Mouse (Mus musculus) gastrocnemius, postnatal 36 days (tissue): ENCODE results near the gene Pim1. TPM values are rescaled to one million over a fixed set of nuclear protein-coding genes. Genes with fewer than 3 reads are reported as not detected.
"Not testable (repeated sequence)": the region's sequence is repeated elsewhere in the genome, so short reads cannot be mapped to it uniquely, and the experiment has no call there.

Experiments
- DNase-seq, 2 experiments: peaks; one replicate each; pipeline ENCODE4 v3.0.0; 2022
- intact Hi-C: fragments of 180-260 bp; cut with DNase I; formaldehyde crosslinking; loops from one replicate; pipeline ENCODE4 v1.15.1; 2025
- long read RNA-seq, 2 experiments: library from polyadenylated mRNA; stranded (forward); transcript quantifications; one replicate each; pipeline ENCODE4 v2.0.0; 2021
- total RNA-seq, 2 experiments: library from RNA; stranded (reverse); gene quantifications; 2 replicates each; pipeline ENCODE4 v1.2.3; 2021

Gene Pim1
- total RNA-seq, result 10 to 100 TPM; 13.6 to 16.3 TPM
- long read RNA-seq, experiment 1, partial matches to known transcripts, result 0 of 4 reads
- long read RNA-seq, experiment 1, other reads (novel, unspliced or antisense), result 3 of 4 reads
- long read RNA-seq, experiment 2, transcript Pim1-201 (6 exons, 2,698 nt), result major isoform, 6 of 9 reads
- long read RNA-seq, experiment 2, partial matches to known transcripts, result 0 of 9 reads
- long read RNA-seq, experiment 2, other reads (novel, unspliced or antisense), result 3 of 9 reads

- DNase-seq, result no peak
- intact Hi-C loops, result loop anchor here (5.0 kb wide), 1 partner anchor 34 kb away; no protein-coding TSS in a partner anchor
These were observed at the start of gene Pim1 for GRCm38 (mm10) chr17:29490713-29491581. Gene Pim1, plus strand, starts transcription at chr17:29490753.

- DNase-seq, result no peak
- intact Hi-C loops, result no loop called here
These were observed 49.0 kb upstream of the Pim1 start for GRCm38 (mm10) chr17:29441562-29441961.

DNA sequence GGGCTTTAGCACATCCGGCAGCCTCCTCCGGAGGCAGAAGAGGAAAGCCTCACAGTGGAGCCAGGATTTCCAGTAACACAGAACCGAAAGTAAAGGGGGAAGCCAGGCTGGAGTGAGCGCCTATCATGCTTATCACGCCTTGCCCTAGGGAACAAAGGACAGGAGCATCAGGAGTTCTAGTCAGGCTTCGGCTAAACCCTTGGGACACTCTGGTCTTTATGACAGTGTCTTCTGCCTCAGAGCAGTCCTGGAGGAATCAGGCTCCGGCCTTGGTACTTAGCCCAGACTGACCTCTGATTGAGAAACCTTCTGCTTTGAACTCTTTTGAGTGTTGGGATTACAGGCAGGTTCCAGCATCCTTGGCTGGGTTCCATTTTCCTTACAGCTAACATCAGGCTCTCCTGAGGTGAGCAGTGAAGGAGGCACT is 48.4 kb upstream of the Pim1 start:
- DNase-seq, result no peak
- intact Hi-C loops, result no loop called here

- DNase-seq, result no peak
- intact Hi-C loops, result no loop called here
These were observed 46.8 kb upstream of the Pim1 start for GRCm38 (mm10) chr17:29443724-29444123.

DNA sequence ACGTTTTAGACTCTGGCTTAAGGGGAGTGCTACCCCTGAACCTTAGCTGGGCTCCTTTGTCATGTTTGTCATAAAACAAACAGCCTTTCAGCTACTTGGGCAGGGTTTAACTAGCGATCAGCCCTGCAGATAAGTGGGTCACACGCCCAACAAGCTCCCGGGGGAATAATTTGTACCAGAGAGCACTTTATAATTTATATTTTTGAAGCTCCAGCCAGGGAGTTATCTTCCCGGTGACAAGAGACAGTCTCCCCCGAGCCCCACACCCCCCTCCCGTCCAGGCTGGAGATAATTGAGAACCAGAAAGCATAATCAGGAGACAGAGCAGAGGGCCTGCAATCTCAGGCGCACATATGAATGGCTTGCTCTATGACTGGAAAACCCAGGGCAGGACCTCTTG is 45.5 kb upstream of the Pim1 start:
- DNase-seq, result no peak
- intact Hi-C loops, result no loop called here

- intact Hi-C loops, result no loop called here
- DNase-seq, result no peak
These were observed 43.2 kb upstream of the Pim1 start for GRCm38 (mm10) chr17:29447323-29447722.

GRCm38 (mm10) chr17:29448055-29448454 is 42.5 kb upstream of the Pim1 start:
- intact Hi-C loops, result no loop called here
- no peak for DNase-seq

- no peak for DNase-seq
- intact Hi-C loops, result no loop called here
These were observed 42.0 kb upstream of the Pim1 start for GRCm38 (mm10) chr17:29448561-29448960.

DNA sequence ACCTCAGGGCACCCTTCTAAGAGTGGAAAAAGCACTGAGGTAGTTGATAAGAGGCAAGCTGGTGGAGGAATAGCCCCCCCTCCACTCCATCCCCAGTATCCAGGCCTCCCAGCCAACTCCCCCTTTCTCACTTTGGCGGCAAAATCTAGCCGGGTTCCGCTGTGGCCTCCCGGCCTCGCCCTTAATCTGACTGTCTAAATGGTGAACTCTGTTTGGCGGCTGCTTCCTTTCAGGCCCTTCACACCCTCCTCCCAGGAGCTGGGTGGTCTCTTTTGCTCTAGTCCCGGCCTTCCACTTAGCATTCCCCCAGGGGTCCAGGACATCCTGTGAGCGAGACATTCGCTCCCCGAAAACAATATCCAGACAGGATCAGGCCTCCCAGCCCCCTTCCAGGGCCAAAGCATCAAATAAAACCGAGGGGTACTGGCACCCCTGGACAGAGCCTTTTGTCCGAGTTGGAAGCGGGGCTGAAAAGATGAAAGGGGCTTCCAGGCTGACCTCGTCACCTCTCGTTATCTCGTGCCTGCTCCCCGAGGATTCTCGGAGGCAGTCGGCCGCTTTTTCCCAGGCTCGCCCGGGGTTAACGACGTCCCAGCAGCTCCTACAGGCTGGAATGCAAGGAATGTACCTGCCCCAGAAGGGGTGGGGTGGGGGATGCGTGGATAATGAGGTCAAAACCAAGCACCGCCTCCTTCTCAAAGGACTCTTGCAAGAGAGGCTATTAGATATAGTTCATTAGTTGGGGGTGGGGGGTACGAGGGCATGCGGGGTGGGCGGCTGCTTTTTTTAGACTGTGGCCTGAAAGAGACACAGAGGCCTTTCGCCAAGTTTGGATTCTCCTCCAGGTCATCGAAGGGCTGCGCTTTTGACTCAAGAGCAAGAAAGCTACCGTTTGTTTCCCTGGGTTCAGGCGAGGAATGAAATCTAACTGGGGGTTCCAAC is 39.4 kb upstream of the Pim1 start:
- DNase-seq, result no peak
- intact Hi-C loops, result no loop called here

GRCm38 (mm10) chr17:29451841-29452210 is 38.7 kb upstream of the Pim1 start:
- intact Hi-C loops, result no loop called here
- no peak for DNase-seq

- DNase-seq, intact Hi-C loops: not testable (repeated sequence)
These were observed 36.4 kb upstream of the Pim1 start for GRCm38 (mm10) chr17:29454119-29454518.

GRCm38 (mm10) chr17:29455411-29456120 is 35.0 kb upstream of the Pim1 start:
- intact Hi-C loops, result loop anchor here (5.0 kb wide), 3 partner anchors 37 to 58 kb away; partner anchors contain the start of gene Pim1
- DNase-seq, result peak in 1 of 2 experiments; percentile 23

- no peak for DNase-seq
- intact Hi-C loops, result loop anchor here (5.0 kb wide), 3 partner anchors 36 to 59 kb away; partner anchors contain the start of gene Pim1
These were observed 34.1 kb upstream of the Pim1 start for GRCm38 (mm10) chr17:29456476-29456875.

- intact Hi-C loops, result loop anchor here (5.0 kb wide), 3 partner anchors 35 to 60 kb away; partner anchors contain the start of gene Pim1
- DNase-seq, result no peak
These were observed 33.6 kb upstream of the Pim1 start for GRCm38 (mm10) chr17:29456926-29457325.

- intact Hi-C loops, result loop anchor here (5.0 kb wide), 3 partner anchors 34 to 61 kb away; partner anchors contain the start of gene Pim1
These were observed 32.6 kb upstream of the Pim1 start for GRCm38 (mm10) chr17:29457795-29458560.

GRCm38 (mm10) chr17:29459321-29460118 is 31.0 kb upstream of the Pim1 start:
- intact Hi-C loops, result loop anchor here (5.0 kb wide), 3 partner anchors 33 to 62 kb away; partner anchors contain the start of gene Pim1
- no peak for DNase-seq

More at GRCm38 (mm10) chr17:29457795-29458560, 32.6 kb upstream of the Pim1 start:
- DNase-seq, result peak; percentile 46 to 56

DNA sequence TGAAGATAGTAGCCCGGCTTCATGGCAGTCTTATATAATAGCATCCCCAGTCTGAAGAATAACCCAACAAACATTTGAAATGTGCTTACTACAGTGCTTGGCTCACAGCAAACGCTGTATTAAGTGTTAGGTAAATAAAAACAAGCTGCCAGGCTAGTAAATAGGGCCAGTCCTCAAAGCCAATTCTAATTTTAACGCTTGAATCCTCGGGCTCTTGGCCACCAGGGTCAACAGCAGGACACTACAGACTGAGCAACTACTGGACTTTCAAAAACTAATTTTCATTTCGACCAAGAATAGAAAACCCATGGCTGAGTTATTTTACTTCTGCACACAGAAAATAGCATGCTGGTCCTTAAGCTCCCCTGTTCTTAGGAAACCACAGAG is 30.4 kb upstream of the Pim1 start:
- no peak for DNase-seq
- intact Hi-C loops, result no loop called here

GRCm38 (mm10) chr17:29463627-29464026 is 26.9 kb upstream of the Pim1 start:
- no peak for DNase-seq
- intact Hi-C loops, result no loop called here
